Mouse (Mus musculus) ovary, adult 18-20 months (tissue): ENCODE data around the gene Msmb.
"Not testable (repeated sequence)": the region's sequence is repeated elsewhere in the genome, so short reads cannot be mapped to it uniquely, and the experiment has no call there.

Experiments used
- DNase-seq: peaks from one replicate; pipeline ENCODE4 v3.0.0; 2022; ENCODE audit warnings: low spot score, mixed read lengths

Msmb gene

DNA sequence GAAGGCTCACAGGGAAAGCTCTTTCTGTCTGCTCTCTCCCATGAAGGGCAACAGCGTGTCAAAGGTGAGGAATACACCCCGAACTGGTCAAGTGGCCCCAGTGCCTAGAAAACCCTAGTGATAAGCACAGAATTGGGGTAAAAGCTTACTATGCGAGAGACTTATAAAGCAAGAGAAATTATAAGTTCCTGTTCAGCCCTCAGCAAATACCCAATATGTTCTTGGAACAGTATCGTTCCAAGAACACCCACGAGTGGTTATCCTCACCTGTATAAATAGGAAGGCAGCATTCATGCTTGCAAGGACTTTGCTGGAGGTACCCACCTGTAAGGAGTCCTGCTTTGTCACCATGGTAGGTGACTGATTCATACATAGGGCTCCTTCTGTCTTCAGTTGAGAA is at the start of gene Msmb:
Msmb (plus strand) TSS at position 301 of the 400 bp plus-strand sequence.
- DNase-seq = no peak

DNA sequence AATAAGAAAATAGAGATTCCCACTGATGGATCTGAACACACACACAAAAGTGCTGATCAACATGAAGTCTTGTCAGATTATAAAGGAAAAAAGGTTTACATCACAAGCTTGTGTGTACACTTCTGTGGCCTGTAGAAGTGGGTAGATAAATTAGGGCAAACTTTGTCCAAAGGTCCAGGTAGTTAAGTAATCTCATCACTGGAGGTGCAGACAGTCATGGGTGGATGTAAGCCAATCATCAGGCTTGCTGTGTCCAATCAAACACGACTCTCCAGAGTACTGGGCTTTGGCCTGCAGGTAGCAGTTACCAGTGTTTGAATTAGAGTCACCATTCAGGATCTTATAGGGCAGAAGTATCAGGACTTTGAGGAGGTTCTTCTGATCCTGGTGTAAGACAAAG is 48.8 kb upstream of the Msmb start:
- no peak for DNase-seq

DNA sequence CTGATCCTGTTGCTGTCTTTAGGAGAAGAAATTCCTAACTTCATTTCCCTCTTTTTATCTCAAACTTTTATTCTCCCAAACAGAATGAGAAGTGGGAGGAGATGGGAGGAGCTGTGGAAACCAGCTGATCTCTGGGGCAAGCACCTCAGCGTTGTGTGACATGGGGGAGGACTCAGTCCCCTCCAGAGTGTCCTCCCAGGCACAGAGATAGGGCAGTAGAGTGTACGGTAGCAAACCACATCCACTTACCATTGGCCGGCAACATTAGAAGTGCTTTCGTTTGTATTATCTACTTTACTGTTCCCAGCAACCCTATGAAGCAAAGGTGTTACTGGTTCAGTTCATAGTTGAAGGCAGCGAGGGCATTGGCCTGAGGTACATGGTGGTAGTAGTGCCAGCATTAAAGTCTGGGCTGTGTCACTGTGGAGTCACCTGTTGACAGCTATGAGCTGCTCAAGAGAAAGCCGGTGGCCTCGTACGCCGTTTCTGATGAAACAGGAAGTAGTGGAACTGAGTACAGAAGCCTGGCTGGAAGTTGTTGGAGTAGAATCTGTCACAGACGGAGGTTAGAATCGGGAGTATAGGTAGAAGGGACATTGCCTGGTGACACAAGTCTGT is 48.2 kb upstream of the Msmb start:
- DNase-seq = no peak

DNA sequence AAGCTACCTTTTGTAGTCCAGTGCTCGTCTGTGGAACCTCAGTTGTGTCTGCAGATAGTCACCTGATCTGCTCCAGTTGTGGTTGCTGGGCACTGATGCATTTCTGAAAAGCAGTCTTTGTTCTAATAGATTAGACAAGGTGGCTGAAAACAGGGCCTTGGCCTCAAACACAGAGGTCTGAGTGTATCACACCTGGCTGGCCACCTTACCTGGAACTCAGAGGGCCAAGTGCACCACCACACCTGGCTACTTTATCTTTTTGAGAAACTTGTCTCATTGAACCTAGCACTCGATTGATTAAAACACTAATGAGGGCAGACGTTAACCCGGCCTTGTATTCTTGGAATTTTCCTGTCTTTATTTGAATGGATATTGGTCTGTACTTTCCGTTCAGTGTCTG is 46.2 kb upstream of the Msmb start:
- DNase-seq = no peak

DNA sequence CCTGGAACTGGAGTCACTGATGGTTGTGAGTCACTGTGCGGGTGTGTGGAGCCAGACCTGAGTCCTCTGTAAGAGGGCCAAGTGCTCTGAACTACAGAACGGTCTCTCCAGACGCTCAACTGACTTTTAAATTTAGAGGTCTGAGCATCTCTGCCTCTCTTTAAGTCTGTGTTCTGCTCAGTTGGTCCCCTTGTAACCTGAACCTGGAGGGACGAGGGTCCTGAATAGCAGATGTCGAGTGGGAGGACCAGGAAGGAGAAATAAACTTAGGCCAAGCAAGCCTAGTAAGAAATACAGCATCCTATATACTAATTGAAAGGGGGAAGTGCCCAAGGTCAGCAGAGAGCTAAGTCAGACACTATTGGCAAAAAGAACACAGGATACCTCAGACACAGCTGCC is 45.1 kb upstream of the Msmb start:
- no peak for DNase-seq

DNA sequence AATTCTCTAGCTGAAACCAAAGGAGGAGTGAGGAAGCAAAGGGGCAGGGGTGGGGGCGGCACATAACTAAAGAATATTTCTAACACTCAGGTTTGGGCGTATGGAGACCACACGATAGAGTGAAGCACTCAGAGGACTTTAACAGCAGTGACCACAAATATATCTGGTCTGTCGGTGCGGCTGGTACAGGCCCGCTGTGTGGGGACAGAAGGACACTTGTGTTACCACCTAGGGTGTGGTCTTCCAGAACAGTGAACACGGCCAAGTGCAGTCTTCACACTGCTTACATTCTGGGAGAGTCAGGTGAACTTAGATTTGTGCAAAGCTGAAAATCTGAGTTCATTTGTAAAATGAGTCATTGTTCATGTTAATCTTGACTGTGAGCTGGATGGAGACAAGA is 44.1 kb upstream of the Msmb start:
- DNase-seq = no peak

DNA sequence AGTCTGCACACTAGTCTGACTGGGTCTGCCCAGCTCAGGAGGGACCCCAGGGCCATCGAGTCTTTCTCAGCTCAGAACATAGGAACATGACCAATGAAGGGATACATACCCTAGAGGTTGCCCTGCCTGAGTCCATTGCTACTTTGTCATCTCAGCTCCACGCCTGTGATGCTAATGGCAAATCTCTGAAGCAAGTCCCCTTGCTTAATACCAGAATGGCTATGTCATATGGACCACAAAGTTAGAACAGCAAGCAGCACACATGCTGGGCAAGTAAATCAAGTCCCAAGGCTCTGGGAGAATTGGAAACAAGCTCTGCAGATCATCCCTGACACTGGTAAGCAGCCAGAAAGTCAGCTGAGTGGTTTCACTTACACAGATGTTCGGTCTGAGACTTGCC is 42.9 kb upstream of the Msmb start:
- DNase-seq = no peak

DNA sequence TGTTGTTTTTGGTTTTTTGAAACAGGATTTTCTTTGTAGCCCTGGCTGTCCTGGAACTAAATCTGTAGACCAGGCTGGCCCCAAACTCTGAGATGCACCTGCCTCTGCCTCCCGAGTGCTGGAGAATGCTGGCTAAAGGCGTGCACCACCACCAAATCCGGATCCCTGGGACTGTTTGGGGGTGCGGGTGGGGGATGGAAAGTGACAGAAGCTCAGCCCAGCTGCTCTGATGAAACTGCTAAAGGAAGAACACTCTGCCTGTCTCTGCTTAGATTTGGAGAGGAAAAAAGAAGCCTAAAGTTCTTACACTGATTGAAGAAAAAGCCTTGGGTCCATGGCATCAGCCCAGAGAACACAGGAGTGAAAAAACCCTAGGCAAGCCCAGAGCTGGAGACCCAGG is 38.3 kb upstream of the Msmb start:
- DNase-seq = no peak

DNA sequence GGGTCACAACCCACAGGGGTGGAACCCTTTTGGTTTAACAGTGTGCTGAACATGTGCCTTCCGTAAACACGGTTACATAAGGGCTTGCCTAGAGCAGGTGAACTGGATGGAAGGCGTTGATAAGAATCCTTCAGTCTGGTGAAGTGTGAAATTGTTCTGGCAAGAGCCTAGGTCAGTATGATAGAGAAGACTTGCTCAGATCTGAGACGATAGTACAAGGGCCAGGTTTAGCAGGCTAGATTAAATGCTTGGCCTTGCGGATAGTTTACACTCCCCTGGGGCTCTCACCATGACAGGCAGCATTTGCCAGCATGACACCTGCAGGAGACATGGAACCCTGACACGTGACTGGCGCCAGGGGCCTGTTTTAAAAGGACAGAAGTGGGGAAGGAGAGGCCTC is 36.2 kb upstream of the Msmb start:
- DNase-seq = no peak

DNA sequence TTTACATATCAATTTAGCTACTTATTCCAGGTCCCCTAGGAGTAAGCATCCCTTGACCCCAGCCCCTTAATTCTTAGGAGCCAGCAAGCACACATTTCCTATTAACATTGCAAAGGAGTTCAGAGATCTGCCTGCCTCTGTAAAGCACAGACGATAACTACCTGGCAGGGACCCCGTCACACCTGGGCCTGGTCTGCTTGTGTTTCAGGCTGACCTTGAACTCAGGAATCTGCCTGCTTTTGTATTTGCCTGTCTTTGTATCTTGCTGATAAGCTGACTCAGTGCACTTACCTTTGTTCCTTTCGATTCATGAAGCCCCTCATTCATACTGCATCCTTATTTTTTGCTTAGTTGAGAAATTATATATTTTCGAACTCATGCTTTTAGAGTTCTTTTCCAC is 34.9 kb upstream of the Msmb start:
- no peak for DNase-seq

DNA sequence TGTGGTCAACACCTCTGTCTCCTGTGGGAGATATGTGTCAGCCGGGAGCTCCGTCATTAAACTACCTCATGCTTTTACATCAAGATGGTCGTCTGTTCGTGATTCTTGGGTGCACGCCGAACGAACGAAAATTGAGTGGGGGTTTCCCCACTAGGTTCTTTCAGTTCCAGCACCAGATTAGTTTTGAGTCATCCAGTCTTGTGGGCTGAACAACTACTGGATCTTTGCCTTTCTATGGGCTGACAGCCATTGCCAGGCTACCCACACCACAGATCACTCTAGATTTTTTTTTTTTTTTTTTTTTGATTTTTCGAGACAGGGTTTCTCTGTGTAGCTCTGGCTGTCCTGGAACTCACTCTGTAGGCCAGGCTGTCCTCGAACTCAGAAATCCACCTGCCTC is 29.7 kb upstream of the Msmb start:
- DNase-seq = not testable (repeated sequence)

DNA sequence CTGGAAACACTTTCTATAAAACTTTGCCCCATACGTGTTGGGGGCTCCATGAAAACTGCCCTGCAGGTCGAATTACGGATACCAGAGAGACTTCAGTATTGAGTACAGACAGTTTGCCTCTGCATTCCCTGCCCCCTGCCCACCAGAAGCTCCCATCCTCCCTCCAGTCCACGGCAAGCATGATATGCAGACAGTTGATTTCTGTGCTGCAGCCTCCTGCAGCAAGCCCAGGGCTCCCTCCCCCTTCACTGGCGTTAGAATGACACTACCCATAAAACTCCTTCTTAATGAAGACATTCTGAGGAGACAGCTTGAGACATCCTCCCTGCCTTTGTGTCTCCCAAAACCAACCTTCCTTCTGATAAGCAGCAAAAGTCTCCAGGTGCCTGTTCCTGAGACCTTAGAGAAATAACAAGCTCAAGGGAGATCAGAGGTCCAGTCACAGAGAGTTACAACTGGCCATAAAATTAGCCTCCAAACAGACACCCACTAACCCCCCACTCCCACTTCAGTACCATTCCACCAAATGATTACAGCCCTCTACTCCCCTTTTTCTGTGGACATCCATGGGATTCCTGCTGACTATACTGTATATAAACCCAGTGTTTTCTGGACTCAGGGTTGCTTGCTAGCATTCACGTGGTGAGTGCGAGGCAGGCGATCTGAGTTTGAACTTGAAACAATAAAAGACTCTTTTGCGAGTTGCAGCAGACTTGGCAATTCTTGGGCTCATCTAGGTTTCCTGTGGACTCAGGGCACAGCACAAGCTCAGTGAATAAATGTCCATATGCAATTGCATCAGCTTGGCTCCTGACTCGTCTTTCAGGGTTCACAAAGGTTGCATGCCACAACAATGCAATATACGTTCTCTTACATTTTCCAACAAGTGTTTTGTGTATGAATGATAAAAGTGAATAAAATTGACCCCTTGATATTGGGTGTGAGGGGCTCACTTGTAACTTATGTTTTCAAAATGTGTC is 20.6 kb upstream of the Msmb start:
- DNase-seq = no peak

DNA sequence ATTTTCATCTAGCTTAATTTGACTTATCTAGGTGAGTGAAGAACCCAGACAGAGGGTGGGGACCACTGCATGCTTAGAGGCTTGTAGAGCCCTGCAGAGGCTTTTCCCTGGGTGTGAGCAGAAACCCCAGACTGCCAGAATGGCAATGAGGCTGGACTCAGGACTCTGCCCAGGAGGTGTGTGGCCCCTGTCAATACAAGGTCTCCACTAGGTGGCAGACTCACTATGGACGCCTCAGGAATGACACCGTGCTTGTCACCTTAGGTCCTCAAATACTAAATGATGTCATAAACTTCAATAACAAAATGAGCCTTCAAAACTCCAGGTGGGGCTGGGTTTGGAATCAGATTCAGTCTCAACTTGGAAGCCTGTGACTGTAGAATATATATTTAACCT is 19.9 kb upstream of the Msmb start:
- no peak for DNase-seq

DNA sequence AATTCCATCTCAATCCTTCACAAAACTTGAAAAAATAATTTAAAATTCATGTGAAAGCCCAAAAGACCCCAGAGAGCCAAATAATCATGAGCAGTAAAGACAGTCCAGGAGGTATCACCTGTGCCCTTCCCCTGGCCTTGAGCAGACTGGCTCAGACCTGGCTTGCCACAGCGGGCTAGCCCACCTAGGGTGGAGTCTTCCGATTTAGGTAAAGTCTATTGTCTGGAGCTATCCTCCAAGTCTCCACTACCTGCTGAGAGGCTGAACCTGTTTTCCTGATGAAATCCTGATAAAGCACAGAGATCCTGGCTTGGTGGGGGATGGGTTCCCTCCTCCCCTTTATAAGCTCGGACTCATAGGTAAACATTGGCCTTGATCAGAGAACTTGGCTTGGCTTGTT is 17.6 kb upstream of the Msmb start:
- no peak for DNase-seq

DNA sequence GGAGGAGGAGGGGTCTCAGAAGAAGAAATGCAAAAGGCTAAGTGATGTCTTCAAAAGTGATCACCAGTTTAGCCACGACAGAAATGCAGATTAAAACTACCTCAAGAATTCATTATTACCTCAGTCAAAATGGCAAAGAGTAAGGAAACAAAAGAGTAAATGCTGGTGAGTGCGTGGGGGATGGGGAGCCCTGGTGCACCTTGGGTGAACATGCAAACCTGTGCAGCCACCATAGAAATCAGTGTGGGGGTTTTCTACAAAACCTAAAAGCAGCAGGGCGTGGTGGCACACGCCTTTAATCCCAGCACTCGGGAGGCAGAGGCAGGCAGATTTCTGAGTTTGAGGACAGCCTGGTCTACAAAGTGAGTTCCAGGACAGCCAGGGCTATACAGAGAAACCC is 16.6 kb upstream of the Msmb start:
- DNase-seq = not testable (repeated sequence)

DNA sequence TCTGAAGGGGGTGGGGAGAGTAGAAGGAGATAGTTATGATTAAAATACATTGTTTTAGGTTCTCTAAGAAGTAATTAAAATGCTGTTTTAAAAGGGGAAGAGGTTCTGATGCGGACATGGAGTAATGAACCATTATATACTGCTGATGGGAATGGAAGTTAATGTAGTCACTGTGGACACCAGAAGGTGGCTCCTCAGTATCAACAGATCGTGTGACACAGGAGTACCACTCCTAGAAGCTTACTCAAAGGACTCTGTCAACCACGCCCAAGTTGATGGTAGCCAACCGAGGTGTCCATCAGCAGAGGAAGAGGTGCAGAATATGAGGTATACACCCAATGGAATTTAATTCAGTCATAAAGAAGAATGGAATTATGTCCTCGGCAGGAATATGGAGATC is 13.4 kb upstream of the Msmb start:
- no peak for DNase-seq

DNA sequence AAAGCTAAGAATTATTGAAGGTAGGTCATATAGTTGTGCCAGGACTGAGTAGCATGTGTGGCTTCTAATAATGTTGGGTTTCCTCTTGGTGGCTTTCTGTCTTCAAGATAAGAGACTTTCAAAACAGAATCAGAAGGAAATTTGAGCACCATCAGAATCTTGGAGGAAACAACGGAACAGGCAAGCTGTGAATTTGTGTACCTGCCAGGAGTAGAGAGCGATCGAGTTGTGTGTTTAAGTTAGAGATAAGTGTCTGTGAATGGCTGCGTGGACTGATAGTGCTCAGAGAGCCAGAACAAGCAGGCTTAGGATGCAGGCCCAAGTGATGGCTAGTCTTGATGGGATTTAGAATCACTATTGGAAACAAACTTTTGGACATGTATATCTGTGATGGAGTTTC is 10.0 kb upstream of the Msmb start:
- no peak for DNase-seq

DNA sequence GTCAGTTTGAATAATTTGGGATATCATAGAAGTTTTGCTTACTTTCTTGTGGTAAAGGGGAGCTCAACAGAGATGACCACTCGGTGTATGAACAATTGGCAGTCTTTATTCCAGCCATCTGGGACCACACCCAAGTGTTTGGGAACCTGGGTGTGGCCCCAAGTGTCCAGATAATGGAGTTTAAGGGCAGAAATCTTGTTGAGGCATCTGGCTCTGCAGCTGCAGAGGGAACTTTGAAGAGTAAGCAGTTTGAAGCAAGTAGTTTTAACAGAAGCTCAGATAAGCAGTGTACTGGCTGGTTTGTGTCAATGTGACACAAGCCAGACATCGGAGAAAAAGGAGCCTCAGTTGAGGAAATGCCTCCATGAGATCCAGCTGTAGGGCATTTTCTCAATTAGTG is 7.5 kb upstream of the Msmb start:
- DNase-seq = no peak

DNA sequence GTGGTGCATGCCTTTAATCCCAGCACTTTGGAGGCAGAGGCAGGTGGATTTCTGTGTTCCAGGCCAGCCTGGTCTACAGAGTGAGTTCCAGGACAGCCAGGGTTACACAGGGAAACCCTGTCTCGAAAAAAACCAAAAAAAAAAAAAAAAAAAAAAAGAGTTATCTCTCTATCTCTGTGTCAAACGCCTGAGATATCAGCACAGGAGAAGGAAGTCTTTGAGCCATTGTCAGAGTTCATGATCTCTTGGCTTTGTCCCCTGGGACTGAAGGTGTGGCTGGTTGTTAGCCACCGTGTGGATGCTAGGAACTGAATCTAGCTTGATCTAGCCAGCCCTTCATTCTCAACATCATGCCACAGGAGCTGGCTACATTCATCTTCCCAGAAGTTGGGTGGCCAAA is 5.4 kb upstream of the Msmb start:
- DNase-seq = not testable (repeated sequence)

DNA sequence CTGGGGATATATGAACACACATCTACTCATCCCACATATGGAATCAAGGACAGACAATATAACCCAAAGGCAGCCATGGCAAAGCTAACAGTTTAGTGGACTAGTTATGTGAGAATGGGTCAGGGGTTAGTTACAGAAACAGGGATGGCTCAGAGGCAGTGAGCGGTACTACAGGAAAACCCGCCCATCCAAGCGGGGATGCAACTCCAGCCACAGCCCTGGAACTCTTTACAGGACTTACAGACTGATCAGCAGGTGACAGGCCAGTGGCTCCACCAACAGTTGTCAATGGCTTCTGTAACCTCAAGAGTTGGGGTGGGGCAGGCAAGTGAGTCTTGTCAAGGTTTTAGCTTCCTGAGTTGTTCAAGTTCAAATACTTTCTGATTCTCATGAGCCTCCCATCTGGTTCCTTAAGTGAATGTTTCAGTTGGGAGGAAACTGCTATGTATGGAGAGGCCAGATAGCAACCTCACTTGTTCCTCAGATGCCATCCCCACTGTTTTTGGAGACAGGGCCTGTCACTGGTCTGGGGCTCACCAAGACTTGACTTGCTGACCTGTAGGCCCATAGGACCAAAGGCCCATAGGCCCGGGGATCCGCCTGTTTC is 1.4 kb upstream of the Msmb start:
- no peak for DNase-seq

DNA sequence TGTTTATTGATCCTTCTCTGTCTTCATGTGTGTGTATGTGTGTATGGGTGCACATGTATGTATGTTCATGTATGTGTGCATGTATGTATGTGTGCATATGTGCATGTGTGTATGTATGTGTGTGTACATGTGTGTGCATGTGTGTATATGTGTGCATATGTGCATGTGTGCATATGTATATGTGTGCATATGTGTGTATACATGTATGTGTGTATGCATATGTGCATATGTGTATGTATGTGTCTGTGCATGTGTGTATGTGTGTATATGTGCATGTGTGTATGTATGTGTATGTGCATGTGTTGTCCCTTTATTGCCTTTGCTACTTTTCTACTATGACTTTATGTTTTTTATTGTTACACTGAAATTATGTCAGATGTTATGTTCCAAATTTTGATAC is 2.9 kb downstream of the Msmb start:
- no peak for DNase-seq

DNA sequence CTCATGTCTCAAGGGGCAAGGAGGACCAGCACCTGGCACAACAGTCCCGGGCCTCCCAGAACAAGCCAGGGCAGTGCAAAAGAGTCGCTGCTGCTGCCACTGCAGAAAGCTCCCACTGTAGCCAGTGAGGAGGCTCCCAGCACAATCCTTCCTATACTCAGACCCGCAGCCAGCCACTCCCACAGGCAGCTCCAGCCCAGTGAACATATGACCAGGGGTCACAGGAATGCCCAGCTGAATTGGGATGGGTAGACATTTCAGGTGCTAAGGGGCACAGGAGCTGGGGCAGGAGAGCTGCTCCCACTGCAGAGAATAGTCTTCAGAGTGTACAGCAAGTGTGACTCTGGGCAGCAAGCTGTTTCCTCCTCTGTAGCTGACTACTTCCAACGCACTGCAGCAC is 3.6 kb downstream of the Msmb start:
- no peak for DNase-seq

DNA sequence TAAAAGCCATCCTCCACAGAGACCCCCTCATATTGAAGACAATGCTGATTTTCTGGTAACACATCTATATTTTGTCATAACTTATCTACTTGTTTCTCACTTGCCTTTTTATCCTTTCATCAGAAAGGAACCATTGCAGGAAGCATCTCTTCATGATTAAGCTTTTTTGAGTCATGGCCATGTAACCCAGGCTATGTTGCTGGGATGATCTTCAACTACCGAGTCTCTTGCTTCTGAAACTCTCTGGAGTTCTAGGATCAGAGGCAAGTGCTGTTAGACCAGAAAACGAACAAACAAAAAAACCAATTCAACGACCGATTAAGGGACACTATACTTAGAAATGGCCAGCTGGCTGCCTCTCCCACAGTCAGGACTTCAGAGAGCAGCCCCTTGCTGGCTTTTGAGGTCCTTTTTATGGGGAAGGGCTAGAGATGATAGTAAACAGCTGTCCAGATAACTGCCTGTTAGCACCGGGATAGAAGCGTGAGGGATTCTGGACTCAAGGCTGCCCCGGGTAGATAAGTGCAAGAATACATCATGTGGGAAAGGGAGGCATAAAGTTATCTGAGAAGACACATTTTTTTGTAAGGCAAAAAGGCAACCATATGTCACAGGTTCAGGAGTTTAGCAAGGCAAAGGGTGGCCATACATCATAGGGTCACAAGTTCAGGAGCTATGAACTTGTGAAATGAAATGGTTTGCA is 4.1 kb downstream of the Msmb start:
- DNase-seq = no peak
